Mouse (Mus musculus): ENCODE results near the gene Ube2v1. TPM values are rescaled to one million over a fixed set of nuclear protein-coding genes. Genes with fewer than 3 reads are reported as not detected.

The Ube2v1 gene
- polyA plus RNA-seq, 1 experiment from 2014 or later, result 184 TPM

DNA sequence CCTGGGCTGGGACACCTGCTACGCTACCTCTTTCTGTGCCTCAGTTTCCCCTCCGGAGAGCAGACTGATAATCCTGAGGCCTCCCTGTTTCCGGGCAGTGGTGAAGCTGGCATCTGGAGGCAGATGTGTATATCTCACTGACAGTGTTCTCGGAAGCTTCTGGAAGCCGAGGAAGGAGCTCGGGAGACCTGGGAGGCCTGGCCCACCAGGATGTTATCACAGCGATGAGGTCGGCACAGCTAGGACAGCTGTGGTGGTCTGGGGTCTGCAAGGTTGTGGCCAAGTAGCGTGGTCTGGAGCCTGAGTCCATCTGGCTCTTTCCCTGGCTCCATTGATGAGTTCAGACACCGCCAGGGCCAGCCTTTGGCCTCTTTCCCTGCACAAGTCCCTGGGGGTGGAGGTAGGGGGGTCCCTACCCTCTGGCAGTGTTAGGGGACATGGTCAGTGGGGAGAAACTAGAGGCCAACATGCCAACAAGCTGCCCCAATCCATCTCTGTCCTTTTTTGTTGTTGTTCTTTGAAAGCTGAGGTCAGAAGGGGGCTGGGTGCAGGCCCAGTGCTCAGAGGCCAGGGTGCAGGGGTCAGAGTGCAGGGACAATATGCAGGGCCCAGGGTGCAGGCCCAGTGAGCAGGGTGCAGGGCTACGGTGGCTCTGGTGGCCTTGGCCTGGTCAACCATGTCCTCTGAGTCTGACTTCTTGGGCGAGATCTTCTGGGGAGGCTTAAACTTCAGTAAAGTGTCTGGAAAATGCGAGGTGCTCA, 67.2 kb downstream of the Ube2v1 start:
- 61% methylated on average over 13 of the region's 13 CpGs for WGBS
- no peak for ATAC-seq
- H3K36me3 ChIP-seq (ENCODE audit: insufficient read depth, low read length), result no peaks in the 10 kb centered on the region
- H3K4me2 ChIP-seq (replicated peaks; ENCODE audit: low read depth, low read length), result no peak overlapping the region
- DNase-seq (ENCODE audit: low spot score), result no peak
- TF ChIP-seq EP300 (IDR thresholded peaks at IDR 0.05), result no peak
- no peak for TF ChIP-seq CTCF (IDR thresholded peaks at IDR 0.05)
- H3K9me3 ChIP-seq (ENCODE audit: low read length), result no peaks in the 10 kb centered on the region
- no peaks in the 10 kb centered on the region for H3K27me3 ChIP-seq (replicated peaks; ENCODE audit: insufficient read depth, low read length)
- H3K4me3 ChIP-seq (ENCODE audit: low read depth, low read length), result no peak overlapping the region
- H3K9ac ChIP-seq (replicated peaks; ENCODE audit: low read depth), result 0 out of 2 replicates have a peak overlapping the region, but pooled peaks have one; percentile 5
- H3K4me1 ChIP-seq (ENCODE audit: insufficient read depth, low read depth, low read length), result peaks cover 2% of the 10 kb centered on the region; the same call in 1 of the 2 replicates
- peak overlapping the region; percentile 79 for H3K27ac ChIP-seq (ENCODE audit: low read length)

DNA sequence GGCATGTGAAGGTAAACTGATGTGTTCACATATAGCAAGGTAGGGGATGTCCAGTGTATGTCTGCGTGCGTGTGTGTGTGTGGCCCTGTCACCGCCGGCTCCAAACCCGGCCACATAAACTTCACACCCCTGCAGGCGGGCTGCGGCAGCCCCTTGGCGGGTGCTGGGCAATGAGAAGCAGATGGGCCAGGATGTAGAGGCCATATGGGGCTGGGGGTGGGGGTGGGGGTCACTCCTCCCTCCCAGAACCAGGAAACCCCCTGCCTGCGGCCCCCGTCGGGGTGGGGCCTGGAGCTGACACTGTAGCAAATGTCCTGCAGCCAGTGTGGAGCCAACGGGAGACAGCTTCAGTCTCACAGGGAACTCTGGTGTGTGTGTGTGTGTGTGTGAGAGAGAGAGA, 68.2 kb downstream of the Ube2v1 start:
- TF ChIP-seq CTCF (IDR thresholded peaks at IDR 0.05), result no peak
- no peak for TF ChIP-seq EP300 (IDR thresholded peaks at IDR 0.05)
- H3K27ac ChIP-seq (ENCODE audit: low read length), result 0 out of 2 replicates have a peak overlapping the region, but pooled peaks have one; percentile 62

DNA sequence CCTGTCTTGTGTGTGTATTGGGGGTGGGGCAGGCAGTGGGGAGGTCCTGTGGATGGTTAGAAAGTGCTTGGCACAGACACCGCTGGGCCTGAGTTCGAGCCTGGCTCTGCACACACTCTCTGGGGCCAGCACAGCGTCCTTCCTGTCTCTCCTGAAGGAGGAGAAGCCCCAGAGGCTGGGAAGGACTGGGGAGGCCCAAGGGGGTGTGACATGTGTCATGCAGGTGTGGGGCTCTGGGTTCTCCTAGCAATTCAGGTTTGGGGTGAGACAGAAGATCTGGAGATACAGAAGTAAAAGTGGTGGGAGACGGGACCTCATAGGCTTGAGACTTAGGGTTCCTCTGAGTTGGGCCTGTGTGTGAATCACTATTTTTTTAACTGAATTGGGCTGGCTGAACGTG, 68.9 kb downstream of the Ube2v1 start:
- no peaks in the 10 kb centered on the region for H3K27me3 ChIP-seq (replicated peaks; ENCODE audit: insufficient read depth, low read length)
- TF ChIP-seq CTCF (IDR thresholded peaks at IDR 0.05) (no peak), EP300 (IDR thresholded peaks at IDR 0.05) (no peak)
- DNase-seq (ENCODE audit: low spot score), result no peak
- H3K4me2 ChIP-seq (replicated peaks; ENCODE audit: low read depth, low read length), result no peak overlapping the region
- ATAC-seq, result no peak
- H3K27ac ChIP-seq (ENCODE audit: low read length), result peak overlapping the region; percentile 51
- no peaks in the 10 kb centered on the region for H3K36me3 ChIP-seq (ENCODE audit: insufficient read depth, low read length)
- no peak overlapping the region for H3K4me3 ChIP-seq (ENCODE audit: low read depth, low read length)
- no peak overlapping the region for H3K9ac ChIP-seq (replicated peaks; ENCODE audit: low read depth)
- WGBS, result 66% methylated on average over 5 of the region's 5 CpGs
- H3K4me1 ChIP-seq (ENCODE audit: insufficient read depth, low read depth, low read length), result peaks cover 2% of the 10 kb centered on the region; the same call in 1 of the 2 replicates
- H3K9me3 ChIP-seq (ENCODE audit: low read length), result no peaks in the 10 kb centered on the region

More for the DNA sequence above, 68.2 kb downstream of the Ube2v1 start:
- H3K4me1 ChIP-seq (ENCODE audit: insufficient read depth, low read depth, low read length), result peaks cover 2% of the 10 kb centered on the region; the same call in 1 of the 2 replicates
- DNase-seq (ENCODE audit: low spot score) (peak; percentile 54), ATAC-seq (peak; percentile 67)
- H3K27me3 ChIP-seq (replicated peaks; ENCODE audit: insufficient read depth, low read length), result no peaks in the 10 kb centered on the region
- H3K9me3 ChIP-seq (ENCODE audit: low read length), result no peaks in the 10 kb centered on the region
- no peak overlapping the region for H3K9ac ChIP-seq (replicated peaks; ENCODE audit: low read depth)
- no peak overlapping the region for H3K4me2 ChIP-seq (replicated peaks; ENCODE audit: low read depth, low read length)
- H3K36me3 ChIP-seq (ENCODE audit: insufficient read depth, low read length), result no peaks in the 10 kb centered on the region
- no peak overlapping the region for H3K4me3 ChIP-seq (ENCODE audit: low read depth, low read length)
- 36% methylated on average over 12 of the region's 12 CpGs for WGBS

DNA sequence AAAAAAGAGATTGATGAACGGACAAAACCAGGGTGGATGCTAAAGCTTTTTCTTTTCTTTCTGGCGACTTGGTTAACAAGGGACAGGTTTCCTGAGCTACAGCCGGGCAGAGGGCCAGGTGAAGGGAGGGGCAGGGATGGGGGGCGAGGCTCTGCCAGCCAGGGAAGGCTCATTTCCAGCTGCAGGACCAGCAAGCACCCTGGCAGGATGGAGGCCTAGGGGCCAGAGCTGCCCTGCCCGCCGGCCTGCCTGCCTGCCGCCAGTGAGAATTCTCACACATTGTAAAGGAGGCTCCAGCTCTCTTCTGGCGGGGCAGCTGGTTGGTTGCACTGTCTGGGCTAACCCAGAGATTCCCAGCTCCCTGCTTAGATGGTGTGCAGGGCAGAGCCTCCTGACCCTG, 69.8 kb downstream of the Ube2v1 start:
- no peaks in the 10 kb centered on the region for H3K27me3 ChIP-seq (replicated peaks; ENCODE audit: insufficient read depth, low read length)
- H3K9ac ChIP-seq (replicated peaks; ENCODE audit: low read depth), result no peak overlapping the region
- no peaks in the 10 kb centered on the region for H3K36me3 ChIP-seq (ENCODE audit: insufficient read depth, low read length)
- no peak for TF ChIP-seq EP300 (IDR thresholded peaks at IDR 0.05)
- TF ChIP-seq CTCF (IDR thresholded peaks at IDR 0.05), result no peak
- H3K4me3 ChIP-seq (ENCODE audit: low read depth, low read length), result no peak overlapping the region
- no peaks in the 10 kb centered on the region for H3K9me3 ChIP-seq (ENCODE audit: low read length)
- DNase-seq (ENCODE audit: low spot score) (peak; percentile 26), ATAC-seq (0 out of 2 replicates have a peak, but pooled peaks have one; percentile 14)
- 13% methylated on average over 8 of the region's 8 CpGs for WGBS
- peaks cover 2% of the 10 kb centered on the region; the same call in 1 of the 2 replicates for H3K4me1 ChIP-seq (ENCODE audit: insufficient read depth, low read depth, low read length)
- H3K4me2 ChIP-seq (replicated peaks; ENCODE audit: low read depth, low read length), result no peak overlapping the region
- no peak overlapping the region for H3K27ac ChIP-seq (ENCODE audit: low read length)

DNA sequence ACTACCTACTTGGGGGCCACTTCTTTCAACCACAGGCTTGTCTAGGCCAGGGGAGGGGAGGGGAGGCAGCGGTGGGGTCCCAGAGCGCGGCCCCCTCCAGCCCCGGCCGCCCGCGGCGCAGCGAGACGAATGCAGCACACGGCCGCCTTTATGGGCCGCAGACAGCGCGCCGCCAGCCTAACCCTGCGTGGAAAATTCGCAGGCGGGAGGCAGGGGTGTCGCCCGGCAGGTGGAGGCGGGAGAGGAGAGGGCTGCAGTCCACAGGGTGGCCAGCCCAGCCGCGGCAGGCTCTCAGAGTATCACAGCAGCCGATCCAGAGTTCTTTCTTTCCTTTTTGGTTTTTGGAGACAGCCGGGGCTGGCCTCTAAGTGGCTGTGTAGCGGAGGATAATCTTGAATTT, 72.5 kb downstream of the Ube2v1 start:
- Histone ChIP-seq H3K4me1 (ENCODE audit: insufficient read depth, low read depth, low read length) (peaks cover 1% of the 10 kb centered on the region; the same call in 1 of the 2 replicates), H3K4me2 (replicated peaks; ENCODE audit: low read depth, low read length) (peak overlapping the region; percentile 34; the same call in 1 of the 2 replicates), H3K9ac (replicated peaks; ENCODE audit: low read depth) (no peak overlapping the region), H3K27me3 (replicated peaks; ENCODE audit: insufficient read depth, low read length) (no peaks in the 10 kb centered on the region), H3K4me3 (ENCODE audit: low read depth, low read length) (no peak overlapping the region), H3K36me3 (ENCODE audit: insufficient read depth, low read length) (no peaks in the 10 kb centered on the region), H3K9me3 (ENCODE audit: low read length) (no peaks in the 10 kb centered on the region), H3K27ac (ENCODE audit: low read length) (no peak overlapping the region)
- no peak for DNase-seq (ENCODE audit: low spot score)
- TF ChIP-seq EP300 (IDR thresholded peaks at IDR 0.05) (no peak), CTCF (IDR thresholded peaks at IDR 0.05) (no peak)
- 19% methylated on average over 24 of the region's 27 CpGs for WGBS
- ATAC-seq, result no peak

Small RNAs within 50 kb of the gene (microRNA-seq; reads per million reads assigned to microRNA genes)
- gene Gm22355, result not detected

Other genes starting within 250 kb of the Ube2v1 start
- 9.2 and 9.8 TPM in 2 replicates for gene Slc9a8, start 210.4 kb downstream of the Ube2v1 start, polyA plus RNA-seq (2015; fragmentation: Nextera tagmentation; extraction: Ambion mirVana)
- 111 and 119 TPM in 2 replicates for gene Rnf114, start 139.4 kb downstream of the Ube2v1 start, polyA plus RNA-seq (2015; fragmentation: Nextera tagmentation; extraction: Ambion mirVana)
- gene Spata2, start 139.2 kb downstream of the Ube2v1 start, polyA plus RNA-seq (2015; fragmentation: Nextera tagmentation; extraction: Ambion mirVana), result 8.7 and 8.9 TPM in 2 replicates
- 55.4 and 63.0 TPM in 2 replicates for gene Snai1, start 93.9 kb downstream of the Ube2v1 start, polyA plus RNA-seq (2015; fragmentation: Nextera tagmentation; extraction: Ambion mirVana)
- 5.2 and 8.4 TPM in 2 replicates for gene Gm20431, start 29.4 kb upstream of the Ube2v1 start, polyA plus RNA-seq (2015; fragmentation: Nextera tagmentation; extraction: Ambion mirVana)
- 108 and 122 TPM in 2 replicates for gene Cebpb, start 56.8 kb upstream of the Ube2v1 start, polyA plus RNA-seq (2015; fragmentation: Nextera tagmentation; extraction: Ambion mirVana)
- gene Tmem189, start 57.7 kb upstream of the Ube2v1 start, polyA plus RNA-seq (2015; fragmentation: Nextera tagmentation; extraction: Ambion mirVana), result 51.7 and 55.1 TPM in 2 replicates